Mouse (Mus musculus): ENCODE measurements around the gene Stmn1.
"Not testable (repeated sequence)": the region's sequence is repeated elsewhere in the genome, so short reads cannot be mapped to it uniquely, and the experiment has no call there.

Stmn1 gene

DNA sequence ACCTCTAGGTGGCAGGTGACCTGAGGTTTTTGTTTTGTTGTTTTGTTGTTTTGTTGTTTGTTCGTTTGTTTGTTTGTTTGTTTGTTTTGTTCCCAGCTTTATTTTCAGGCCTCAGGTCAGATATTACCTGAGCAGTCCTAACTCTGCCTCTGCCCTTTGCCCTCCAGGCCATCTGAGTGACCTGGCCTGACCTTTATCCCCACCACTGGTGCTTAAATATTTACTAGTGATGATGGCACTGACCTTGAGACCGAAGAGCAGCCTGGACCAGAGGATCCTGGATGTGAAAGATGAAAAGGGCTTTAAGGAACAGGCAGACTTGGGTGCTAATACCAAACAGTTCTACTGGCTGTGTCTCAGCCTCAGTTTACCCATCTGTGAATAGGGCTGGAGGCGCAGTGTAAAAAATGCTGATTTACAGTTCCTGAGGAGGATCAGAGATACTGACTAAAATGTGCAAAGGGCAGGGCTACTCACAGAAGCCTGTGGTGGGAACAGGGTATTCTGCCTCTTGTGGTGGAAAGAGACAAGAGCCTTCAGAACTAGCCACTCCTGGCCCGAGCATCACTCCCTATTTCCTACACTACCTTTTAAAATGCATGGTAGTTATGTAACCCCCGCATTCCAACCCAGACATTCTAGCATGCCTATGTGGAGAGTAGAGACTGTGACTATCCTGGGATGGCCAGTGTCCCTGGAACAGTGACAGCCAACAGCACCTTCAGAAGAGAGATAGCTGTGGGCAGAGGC lies 17.2 kb downstream of the Stmn1 start:
- no peak for DNase-seq (ENCODE audit: low read depth, low spot score)

DNA sequence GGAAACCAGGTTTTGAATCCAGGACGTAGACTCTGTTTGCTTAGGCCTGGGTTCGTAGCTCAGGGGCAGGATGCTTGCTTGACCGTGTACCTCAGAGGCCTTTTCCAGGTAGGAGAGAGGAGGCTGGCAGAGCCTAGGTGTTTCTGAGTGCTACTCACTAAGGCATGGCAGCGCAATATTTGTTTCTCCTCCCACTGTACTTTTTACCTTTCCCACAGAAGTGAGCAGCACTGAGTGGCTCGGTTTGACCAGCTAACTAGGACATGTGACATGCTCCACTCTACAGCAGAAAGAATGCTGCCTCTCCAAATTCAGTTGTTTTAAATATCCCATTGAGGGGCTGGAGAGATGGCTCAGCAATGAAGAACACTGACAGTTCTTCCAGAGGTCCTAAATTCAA lies 20.1 kb downstream of the Stmn1 start:
- no peak for DNase-seq (ENCODE audit: low read depth, low spot score)

DNA sequence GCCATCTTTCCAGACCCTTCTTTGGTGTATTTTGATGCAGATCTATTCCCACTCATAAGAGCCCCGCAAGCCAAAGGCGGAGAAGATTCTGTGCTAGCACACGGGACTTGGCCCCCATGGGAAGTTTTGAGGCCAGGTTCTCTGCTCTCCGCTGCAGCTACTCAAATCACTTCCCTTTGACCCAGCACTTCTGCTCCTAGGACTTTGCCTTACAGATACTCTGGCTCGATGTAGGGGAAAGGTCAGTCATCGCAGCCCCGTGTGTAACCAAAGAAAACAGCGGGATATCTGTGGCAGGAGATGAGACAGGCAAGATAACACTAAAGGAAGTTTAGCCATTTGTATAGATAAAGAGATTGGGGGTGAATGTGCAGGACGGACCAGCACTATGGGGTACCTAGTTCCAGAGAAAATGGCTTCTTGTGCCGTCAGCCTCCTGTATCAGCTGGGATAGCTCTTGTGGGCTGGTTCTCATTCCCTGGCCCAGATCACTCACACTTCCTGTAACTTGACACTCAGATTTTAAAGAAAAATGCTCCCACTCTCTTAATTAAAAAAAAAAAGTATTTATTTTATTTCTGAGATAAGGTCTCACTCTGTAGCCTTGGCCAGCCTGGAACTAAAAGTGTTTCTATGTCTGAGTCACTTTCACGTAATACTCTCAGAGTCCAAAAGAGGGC lies 22.0 kb downstream of the Stmn1 start:
- no peak for DNase-seq (ENCODE audit: low read depth, low spot score)

DNA sequence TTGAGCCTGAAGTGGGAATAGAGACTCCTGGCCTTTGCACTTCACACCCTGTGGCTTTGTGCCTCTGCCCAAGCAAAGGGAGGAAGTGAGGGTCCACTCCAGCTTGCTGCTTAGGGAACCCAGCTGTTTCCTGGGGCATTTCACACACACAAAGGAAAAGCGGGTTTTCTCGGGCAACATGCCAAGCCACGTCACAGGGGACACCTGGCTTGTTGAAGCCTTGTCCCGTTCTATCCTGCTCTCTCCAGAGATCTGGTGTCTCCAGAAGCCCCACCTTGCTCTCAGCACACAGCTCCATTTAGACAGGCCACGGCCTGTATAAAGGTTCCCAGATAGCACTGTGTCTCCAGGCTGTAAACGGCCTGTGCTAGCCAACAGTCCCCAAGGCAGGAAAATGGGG lies 23.6 kb downstream of the Stmn1 start:
- DNase-seq (ENCODE audit: low read depth, low spot score) = no peak

DNA sequence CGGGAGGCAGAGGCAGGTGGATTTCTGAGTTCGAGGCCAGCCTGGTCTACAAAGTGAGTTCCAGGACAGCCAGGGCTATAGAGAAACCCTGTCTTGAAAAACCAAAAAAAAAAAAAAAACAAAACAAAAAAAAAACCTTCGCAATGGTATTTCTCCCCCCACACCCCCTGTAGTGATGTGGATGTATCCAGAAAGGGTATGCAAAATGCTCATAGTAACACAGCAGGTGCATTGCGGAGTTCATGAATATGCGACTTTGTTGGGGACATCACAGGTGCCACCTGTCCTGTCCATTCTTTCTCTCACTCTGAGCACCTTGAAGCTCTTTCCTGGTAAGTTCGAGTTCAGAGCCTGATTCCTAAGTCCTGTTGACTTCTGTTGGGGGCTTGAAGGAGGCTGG lies 26.0 kb downstream of the Stmn1 start:
- not testable (repeated sequence) for DNase-seq (ENCODE audit: low read depth, low spot score)

DNA sequence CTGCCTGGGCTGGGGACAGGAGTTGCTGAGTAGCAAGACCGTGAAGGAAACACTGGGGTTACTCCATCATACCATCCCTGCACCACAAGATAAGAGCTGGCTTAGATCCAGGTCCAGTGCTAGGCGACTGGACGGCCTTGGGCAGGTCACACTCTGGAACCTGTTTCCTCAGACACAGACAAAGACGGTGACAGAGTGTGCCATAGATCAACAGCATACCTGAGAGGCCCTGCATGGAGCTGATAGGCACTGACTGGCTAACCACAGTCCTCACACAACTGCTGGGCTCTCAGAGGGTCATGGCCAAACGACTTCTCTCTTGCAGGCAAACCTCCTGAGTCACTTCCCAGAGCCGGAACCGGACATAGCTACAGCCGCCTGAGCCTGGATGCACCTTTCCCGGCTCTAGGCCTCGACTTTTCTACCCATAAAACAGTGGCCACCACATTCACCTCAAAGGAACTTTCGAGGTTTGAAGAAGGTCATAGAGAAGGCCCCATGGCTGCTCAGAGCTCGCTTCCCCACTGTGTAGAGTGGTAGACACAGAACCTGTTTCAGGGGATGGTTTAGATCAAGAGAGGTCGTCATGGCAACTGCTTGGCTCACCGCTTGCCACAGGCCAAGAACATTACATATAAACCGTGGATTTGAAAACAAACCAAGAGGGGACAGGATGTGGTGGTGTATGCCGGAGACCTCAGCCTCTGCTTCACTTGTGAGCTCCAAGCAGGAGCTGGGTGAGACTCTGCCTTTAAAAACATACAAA lies 26.8 kb downstream of the Stmn1 start:
- no peak for DNase-seq (ENCODE audit: low read depth, low spot score)

DNA sequence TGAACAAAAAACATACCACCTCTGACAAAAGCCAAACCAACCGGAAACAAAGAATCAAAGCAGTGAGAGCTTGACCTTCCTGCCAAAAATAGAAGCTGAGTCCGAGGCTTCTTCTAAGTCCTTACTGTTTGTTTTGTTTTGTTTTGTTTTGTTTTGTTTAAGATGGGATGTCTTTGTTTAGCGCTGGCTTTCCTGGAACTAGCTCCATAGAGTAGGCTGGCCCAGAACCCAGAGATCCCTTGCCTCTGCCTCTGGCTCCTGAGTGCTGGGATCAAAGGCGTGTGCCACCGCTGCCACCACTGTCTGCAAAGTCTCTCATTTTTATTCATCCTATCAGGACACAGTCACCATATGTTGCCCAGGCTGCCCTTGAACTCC lies 27.4 kb downstream of the Stmn1 start:
- no peak for DNase-seq (ENCODE audit: low read depth, low spot score)

DNA sequence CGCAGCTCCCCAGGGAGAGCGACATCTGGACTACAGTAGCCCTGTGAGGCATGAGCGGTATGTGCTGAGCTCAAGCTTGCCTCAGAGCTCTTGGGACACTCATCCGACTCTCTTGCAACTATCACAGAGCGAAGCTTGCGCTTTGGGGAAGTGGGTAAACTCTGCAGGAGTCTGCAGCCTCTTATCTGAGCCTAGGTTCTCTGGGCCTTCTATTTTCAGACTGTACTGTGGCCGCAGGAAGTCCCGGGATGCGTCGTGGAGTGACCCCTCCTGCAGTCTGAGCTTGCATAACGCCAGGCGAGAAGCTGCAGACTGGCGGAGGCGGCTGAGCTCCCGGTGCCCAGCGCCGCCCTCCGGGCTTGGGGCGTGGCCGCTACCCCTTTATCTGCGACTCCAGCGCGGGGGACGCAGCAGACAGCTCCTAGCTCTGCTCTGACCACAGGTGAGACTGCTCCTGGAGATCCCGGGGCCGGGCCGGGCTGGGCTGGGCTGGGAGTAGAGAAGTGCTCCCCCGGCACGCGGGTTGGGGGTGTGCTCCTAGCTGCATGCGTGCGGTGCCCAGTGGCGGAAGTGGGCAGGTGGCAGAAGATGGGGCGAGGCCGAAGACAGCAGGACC lies 28.6 kb downstream of the Stmn1 start, which contains the start of gene Paqr7:
Paqr7 (plus strand) TSS at position 103 of the 616 bp plus-strand sequence.
- DNase-seq (ENCODE audit: low read depth, low spot score) = peak; percentile 32

DNA sequence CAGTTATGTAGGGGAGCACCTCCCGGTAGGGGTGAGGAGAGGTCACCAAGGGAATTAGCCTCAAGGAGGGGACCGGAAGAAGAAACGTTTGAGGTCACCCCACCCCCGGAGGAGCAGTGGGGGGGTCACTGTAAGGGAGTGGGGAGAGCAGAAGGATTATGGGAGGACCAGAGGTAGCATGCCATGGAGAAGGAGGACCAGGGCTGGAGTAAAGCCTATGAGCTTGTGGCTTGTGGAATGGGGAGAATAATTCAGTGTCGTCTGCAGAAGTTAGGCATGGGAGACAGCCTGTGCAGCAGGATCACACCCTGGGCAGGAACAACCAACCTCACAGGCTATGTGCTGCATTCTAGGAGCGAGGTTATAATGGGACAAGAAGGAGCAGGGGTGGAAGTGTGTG lies 29.1 kb downstream of the Stmn1 start:
- no peak for DNase-seq (ENCODE audit: low read depth, low spot score)

DNA sequence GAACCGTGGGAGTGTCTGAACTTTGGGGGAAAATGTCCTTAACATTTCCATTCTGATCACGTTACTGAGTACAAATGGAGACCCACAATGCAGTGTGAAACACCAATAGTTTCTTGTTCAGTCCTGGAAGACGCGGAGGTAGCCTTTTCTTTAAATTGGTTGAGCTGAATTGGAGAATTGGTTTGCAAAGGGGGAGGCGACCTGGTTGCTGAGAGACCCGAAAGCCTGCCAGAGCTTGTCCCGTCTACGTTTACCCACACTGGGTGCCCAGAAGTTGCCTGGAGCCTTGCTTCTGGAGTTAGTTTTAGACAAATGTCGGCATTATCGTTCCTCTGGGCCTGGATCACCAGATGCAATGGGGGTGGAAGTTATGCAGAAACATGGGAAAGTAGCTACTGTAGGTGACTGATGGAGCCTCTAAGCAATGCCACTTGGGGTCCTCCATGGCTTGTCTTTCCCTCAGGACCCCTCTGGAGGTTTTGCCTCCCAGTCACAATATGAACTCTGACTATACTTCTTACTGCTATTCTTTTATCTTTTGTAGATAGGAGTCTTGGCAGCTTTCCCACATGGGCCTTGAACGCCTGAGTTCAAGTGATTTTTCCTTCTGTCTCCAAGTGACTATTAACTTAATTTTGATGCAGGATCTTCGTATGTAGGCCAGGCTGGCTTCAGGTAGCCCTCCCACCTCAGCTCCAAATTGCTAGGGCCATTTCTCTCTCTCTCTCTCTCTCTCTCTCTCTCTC lies 30.0 kb downstream of the Stmn1 start:
- DNase-seq (ENCODE audit: low read depth, low spot score) = no peak

DNA sequence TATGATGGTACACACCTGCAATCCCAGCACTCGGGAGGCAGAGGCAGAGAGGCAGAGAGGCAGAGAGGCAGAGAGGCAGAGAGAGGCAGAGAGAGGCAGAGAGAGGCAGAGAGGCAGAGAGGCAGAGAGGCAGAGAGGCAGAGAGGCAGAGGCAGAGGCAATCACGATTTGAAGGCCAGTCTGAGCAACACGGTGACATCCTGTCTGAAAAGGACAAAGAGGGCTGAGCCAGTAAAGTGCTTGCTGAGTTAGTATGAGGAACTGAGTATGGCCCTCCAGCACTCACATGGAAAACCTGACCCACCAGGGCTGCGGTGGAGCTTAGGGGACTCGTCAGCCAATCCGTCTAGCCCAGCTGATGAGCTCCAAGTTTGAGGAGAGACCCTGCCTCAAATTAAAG lies 30.9 kb downstream of the Stmn1 start:
- DNase-seq (ENCODE audit: low read depth, low spot score) = not testable (repeated sequence)

DNA sequence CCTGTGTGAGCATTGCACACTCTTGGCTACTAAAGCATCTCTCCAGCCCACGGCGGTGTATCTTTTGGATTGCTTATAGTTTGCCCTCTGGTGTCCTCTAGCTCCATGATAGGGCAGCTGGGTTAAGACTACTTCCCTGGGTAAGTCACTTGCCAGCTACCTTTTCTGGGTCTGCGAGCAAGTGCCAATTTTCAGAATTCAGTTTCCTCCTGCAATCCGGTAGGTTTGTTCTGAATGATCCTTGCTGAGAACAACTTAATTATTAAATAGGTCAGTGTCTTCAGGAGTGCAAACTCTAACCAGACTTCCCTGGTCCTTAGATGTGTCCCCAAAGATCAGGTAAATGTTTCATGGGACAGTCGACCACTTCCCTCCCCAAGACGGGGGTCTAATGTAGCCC lies 33.0 kb downstream of the Stmn1 start:
- no peak for DNase-seq (ENCODE audit: low read depth, low spot score)

DNA sequence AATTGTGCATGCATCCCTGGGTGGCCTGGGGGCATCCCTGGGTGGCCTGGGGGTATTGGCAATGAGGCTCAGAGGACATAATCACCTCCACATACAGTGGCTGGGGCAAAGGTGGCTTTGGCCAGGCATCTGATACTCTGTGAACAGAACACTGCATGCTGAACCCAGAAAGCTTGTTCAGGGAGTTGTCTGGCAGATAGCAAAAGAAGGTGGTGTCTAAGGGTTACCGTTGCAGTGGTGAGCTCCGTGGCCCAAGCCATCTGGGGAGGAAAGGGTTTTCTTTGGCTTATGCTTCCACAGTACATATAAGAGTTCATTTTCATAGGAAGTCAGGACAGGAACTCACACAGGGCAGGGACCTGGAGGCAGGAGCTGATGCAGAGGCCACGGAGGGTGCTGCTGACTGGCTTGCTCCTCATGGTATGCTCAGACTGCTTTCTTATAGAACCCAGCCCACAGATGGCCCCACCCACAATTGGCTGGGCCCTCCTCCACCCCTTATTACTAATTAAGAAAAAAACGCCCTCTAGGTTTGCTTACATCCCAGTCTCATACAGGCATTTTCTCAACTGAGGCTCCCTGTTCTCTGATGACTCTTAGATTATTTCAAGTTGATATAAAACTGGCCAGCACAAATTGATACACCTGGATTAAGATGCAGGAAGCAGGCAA lies 35.7 kb downstream of the Stmn1 start:
- no peak for DNase-seq (ENCODE audit: low read depth, low spot score)

DNA sequence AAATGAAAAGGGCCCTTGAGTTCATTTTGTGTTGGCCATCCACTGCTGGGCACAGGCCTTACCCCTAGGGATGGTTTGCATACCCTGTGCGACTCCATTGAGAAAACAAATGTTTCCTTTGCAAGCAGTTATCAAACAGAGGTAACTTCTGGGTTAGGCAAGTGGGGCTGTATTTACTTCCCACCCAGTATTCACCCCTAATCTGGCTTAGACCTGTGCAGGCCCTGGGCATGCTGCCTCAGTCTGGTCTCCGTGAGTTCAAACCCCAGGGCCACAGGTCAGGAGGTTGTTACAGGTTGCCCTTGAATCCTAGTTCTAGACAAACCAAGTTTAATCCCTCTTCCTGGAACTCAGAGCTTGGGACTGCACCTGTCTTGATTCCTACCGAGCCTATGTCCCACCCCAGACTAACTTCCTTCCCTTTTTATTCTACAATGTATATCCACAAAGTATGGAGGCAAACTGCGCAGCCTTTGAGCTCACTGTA lies 37.2 kb downstream of the Stmn1 start:
- no peak for DNase-seq (ENCODE audit: low read depth, low spot score)

DNA sequence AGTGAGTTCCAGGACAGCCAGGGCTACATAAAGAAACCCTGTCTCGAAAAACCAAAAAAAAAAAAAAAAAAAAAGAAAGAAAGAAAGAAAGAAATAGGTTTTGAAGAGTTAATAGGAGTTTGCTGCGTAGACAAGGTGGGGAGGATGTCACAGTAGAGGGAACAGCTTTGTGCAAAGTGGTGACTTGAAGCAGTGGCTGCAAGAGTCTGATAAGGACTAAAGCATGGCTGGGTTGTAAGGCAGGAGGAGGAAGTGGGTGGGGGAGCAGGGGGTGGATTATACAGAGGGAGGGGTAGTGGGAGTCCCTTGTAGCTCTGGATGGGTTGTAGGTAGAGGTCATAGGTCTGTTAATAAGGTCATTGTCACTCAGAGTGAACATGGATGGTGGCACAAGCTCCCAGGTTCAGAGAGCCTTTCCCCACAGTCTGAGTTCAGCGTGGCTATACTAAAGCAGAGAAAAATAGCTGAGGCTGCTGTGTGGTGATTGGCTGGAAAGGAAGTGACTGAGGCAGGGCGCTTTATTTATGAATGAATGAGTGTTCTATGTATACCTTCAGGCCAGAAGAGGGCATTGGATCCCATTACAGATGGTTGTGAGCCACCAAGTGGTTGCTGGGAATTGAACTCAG lies 38.0 kb downstream of the Stmn1 start:
- no peak for DNase-seq (ENCODE audit: low read depth, low spot score)

DNA sequence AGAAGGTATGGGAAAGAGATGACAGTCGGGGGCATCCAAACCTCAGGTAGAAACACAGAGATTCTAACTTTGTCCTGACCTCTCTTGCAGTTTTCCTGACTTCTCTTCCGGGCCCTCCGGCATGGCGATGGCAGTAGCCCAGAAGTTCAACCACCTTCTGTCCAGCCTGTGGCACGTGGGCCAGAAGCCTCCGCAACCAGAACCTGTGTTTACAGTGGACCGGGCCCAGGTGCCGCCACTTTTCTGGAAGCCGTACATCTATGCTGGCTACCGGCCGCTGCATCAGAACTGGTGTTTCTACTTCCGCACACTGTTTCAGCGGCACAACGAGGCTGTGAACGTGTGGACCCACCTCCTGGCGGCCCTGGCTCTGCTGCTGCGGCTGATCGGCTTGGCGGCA lies 38.6 kb downstream of the Stmn1 start:
- no peak for DNase-seq (ENCODE audit: low read depth, low spot score)

DNA sequence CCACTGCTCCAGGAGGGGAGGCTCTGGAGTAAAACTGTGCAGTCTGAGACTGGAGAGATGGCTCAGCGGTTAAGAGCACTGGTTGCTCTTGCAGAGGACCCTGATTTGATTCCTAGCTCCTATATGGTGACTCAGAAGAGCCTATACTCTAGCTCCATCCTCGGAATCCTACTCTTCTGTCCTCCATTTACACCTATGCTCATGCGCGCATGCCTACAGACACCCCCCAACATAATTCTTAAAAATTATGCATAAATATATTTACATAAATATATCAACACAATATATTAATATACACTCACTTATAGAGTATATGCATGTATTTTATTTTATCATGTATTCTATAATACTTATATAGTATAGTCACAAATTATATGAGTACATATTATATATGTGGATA lies 42.3 kb downstream of the Stmn1 start:
- DNase-seq (ENCODE audit: low read depth, low spot score) = no peak

DNA sequence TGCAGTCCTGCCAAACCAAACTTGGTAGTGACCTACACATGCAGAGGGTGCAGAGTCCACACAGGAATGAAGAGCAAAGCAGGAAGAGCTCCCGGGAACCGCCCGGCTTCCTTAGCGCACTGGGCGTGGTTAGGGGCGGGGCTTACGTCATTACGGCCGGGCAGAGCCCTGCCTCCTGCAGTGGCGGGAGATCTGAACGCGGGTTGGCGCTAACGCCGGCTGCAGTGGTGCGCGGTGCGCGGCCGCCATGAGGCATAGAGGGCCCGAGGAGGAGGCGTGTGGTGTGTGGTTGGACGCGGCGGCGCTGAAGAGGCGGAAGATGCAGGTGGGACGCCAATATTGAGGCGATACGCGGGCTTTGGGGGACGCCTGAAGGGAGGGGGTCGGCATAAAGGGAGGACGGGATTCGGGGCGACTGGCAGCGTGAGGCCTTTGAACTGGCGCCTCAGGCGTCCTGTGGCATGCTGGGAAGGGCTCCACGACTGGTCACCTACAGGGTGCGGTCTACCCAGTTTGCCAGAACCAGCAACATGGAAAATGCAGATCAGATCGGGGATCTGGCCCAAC lies 42.8 kb downstream of the Stmn1 start, which contains the start of gene Aunip:
Aunip (plus strand) TSS at position 155 of the 567 bp plus-strand sequence.
- peak; percentile 89 for DNase-seq (ENCODE audit: low read depth, low spot score)

DNA sequence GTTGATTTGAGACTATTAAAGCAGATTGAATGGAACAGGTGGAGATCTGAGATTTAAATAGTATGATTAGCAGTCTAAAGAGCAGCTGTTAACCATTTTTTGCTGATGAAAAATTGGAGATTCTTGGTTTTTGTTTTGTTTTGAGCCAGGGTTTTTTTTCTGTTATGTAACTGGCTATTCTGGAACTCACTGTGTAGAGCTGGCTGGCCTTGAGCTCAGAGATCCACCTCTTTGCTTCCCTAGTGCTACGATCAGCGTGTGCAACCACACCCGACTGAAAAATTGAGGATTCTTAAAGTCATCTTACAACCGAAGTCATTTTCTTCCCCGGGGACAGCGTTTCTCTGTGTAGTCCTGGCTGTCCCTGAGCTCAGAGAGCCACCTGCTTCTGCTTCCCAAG lies 43.6 kb downstream of the Stmn1 start:
- no peak for DNase-seq (ENCODE audit: low read depth, low spot score)

DNA sequence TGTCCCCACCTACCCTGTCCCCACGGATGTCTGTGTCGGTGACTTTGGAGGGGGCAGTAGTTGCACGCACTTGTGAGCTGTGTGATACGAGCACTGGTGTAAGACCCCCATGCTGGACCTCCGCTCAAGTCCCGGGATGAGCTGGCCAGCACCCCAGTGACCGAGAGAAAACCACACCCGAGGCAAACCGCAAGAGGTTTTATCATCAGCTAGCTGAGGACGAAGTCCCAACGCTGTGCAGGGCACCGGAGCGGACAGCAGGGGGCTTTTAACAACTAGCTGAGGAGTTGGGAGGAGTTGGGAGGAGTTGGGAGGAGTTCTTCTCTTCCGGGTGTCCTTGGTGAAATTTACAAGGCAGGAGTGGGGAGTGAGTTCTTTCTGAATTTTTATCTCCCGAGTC lies 44.7 kb downstream of the Stmn1 start:
- no peak for DNase-seq (ENCODE audit: low read depth, low spot score)
